Mouse (Mus musculus): ENCODE measurements around the gene Cnnm4. TPM values are rescaled to one million over a fixed set of nuclear protein-coding genes. Genes with fewer than 3 reads are reported as not detected.
A peak's percentile ranks its signal among the peaks of the same experiment; 100 is the strongest.

Cnnm4 gene
- total RNA-seq, 2 experiments from 2014 or later, result 7.6 to 8.2 TPM

GRCm38 (mm10) chr1:36540807-36541206, 69.4 kb downstream of the Cnnm4 start:
- no peak for DNase-seq (ENCODE audit: low spot score)

DNA sequence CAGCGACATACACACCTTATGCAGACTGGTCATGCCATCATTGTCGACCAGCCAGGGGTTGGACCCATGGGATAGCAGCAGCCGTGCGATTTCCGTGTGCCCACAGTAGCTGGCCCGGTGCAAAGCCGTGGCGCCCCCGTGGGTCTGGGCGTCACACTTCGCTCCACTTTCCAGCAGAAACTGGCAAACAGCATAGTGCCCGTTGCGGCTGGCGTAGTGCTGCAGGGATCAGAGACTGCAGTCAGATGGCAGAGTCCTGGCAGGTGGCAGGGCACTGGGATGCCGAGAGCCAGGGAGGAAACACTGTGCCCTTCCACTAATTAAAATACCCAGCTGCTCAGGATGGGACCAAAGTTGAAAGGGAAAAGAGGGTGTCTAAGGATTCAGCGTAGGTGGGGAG, 70.4 kb downstream of the Cnnm4 start:
- DNase-seq (ENCODE audit: low spot score), result no peak

DNA sequence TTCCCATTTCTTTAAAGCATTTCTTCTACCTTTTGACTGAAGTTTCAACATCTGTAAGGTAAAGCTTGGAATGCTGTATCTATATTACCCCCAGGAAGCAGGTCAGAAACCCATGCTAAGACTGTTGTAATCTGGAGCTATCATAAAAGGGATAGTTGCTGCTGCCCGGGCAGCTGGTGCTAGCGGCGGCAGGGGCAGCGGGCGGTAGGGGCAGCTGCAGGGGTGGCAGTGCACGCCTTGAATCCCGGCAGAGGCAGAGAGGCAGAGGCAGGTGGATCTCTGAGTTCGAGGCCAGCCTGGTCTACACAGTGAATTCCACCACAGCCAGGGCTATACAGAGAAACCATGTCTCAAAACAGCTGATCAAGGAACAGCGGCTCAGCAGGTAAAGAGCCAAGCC, 71.5 kb downstream of the Cnnm4 start:
- no peak for DNase-seq (ENCODE audit: low spot score)

DNA sequence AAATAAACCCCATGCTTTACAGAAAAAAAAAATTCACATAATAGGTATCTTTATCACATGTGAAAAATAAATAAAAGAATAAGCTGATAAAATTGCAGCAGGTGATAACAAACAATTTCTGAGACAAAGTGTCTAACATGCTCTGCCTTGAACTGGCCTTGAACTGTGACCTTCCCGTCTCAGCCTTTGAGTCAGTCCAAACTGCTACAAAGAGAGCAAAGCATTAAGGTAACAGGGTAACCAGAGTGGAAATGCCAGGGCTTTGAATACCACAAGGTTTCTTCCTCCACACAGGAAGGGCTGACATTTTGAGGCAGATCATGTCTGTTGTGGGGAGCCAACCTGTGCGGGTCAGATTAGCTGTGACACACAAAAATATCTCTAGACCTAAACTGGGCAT, 74.0 kb downstream of the Cnnm4 start:
- no peak for DNase-seq (ENCODE audit: low spot score)

GRCm38 (mm10) chr1:36545845-36546600, 74.6 kb downstream of the Cnnm4 start:
- DNase-seq (ENCODE audit: low spot score), result no peak

GRCm38 (mm10) chr1:36546888-36547471, 75.6 kb downstream of the Cnnm4 start, which contains the start of gene Ankrd39:
Gene Ankrd39 (minus strand): TSS chr1:36547445.
- peak; percentile 99 for DNase-seq (ENCODE audit: low spot score)

DNA sequence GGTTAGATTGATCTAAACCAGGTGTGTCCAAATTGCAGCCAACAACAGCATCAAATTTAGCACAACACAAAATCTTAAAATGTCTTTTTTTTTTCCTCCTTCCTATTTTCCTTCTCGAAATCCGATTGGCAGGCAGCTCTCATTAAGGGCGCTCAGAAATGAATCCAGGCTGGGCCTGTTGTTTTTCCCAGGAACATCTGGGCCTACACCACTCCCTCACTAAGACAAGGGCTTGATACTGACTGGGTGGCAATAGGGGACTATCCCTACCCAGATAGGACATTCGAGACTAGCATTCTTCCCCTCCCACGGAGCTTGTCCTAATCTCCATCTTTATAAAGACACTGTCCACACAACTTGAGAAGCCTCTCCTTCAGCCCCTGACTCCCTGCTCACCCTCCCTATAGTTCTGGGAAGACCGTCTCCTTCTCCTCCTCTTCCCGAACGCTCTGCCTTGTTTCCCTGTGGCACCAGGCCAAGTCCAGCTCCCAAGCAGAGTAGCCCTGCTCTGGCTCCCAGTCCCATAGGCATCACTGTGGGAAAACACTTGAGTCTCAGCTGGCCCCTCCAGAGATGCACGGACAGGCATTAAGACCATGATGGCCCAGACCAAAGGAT, 76.7 kb downstream of the Cnnm4 start:
- peak; percentile 55 for DNase-seq (ENCODE audit: low spot score)

GRCm38 (mm10) chr1:36548771-36549170, 77.4 kb downstream of the Cnnm4 start:
- no peak for DNase-seq (ENCODE audit: low spot score)

- DNase-seq (ENCODE audit: low spot score), result no peak
Measured at GRCm38 (mm10) chr1:36549491-36549890, 78.1 kb downstream of the Cnnm4 start.

DNA sequence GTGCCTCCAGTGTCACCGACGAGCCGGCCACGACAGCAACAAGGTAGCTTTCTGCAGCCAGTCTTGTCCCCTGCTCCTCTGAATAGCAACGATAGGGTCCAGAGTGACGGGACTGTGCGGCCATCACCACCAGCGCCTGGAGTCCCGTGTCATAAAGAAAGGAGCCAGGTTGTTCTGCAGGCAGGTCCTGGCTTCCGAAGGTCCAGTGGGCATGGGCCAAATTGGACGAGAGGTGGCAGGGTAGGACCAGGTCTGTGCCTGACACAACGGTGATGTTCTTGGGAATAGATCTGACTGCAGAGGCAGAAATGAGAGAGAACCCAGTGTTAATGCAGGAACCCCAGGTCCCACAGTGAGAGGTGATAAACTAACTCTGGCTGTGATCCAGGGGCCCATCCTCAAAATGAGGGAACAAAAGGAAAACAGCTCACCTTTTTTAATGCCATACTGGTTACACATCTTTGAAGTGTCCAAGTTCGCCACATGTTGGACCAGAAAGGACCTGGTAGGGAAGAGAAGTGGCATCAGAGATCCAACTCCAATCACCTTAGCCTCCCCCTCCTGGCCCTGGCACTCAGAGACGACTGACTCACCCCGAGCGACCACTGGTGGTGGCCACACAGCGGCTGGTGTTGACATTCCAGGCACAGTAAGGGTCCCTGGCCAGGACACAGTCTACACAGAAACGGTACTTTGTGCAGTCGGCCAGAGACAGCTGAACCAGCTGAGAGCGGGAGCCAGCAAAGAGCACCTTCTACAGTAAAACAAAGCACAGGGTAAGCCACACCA, 78.8 kb downstream of the Cnnm4 start:
- DNase-seq (ENCODE audit: low spot score), result no peak

DNA sequence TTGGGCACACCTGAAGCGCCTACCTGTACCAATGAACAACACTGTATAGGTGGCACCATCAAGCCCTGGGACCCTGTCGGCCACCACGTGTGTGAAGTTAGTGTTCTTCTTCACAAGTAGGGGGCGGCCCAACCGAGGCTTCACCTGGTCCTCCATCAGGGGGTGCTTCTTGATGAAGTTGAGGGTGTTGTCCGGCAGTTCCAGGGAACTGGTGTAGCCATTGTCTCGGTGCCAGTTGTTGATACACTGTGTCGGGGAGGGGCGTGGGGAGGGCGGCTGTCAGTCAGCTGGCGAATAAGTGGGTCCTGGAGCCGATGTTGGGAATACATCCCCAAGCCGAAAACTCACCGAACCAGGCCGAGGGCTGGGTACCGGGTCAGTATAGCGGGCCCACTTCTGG, 80.5 kb downstream of the Cnnm4 start:
- DNase-seq (ENCODE audit: low spot score), result no peak

- no peak for DNase-seq (ENCODE audit: low spot score)
Measured at GRCm38 (mm10) chr1:36552506-36552905, 81.1 kb downstream of the Cnnm4 start.

DNA sequence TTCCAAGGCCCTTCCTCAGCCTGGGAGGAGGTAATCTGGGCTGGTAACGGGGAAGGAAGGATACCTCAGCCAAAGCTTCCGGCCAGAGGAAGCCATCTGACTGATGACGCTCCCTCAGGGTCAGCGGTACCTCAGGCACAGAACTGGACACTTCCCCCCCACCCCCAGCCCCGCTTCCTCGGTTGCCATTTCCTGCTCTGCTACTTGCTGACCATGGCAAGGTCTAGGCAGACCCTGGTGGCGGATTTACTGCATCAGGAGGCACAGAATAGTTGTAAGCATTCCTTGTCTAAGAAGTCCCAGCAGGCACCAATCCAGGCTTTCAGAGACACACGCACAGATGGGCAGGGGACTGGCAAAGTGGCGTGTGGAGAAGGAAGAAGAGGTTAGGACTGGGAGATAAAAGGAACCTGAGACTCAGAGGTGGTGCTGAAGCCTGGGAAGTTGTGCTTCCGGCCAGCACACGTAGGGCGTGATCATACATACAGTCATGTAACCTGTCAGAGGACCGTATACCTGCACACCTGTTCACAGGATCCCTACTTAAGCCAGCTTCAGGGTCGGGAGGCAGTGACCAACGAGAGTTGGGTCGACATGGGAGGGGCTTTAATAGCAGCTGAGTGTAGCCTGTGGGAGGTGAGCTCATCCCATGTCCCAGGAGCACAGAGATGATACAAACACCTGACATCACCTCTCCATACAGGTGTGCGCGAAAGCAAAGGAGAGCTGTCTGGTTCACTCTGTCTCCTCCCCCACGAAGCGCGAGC, 83.4 kb downstream of the Cnnm4 start:
- no peak for DNase-seq (ENCODE audit: low spot score)

GRCm38 (mm10) chr1:36555798-36556395, 84.5 kb downstream of the Cnnm4 start:
- no peak for DNase-seq (ENCODE audit: low spot score)

DNA sequence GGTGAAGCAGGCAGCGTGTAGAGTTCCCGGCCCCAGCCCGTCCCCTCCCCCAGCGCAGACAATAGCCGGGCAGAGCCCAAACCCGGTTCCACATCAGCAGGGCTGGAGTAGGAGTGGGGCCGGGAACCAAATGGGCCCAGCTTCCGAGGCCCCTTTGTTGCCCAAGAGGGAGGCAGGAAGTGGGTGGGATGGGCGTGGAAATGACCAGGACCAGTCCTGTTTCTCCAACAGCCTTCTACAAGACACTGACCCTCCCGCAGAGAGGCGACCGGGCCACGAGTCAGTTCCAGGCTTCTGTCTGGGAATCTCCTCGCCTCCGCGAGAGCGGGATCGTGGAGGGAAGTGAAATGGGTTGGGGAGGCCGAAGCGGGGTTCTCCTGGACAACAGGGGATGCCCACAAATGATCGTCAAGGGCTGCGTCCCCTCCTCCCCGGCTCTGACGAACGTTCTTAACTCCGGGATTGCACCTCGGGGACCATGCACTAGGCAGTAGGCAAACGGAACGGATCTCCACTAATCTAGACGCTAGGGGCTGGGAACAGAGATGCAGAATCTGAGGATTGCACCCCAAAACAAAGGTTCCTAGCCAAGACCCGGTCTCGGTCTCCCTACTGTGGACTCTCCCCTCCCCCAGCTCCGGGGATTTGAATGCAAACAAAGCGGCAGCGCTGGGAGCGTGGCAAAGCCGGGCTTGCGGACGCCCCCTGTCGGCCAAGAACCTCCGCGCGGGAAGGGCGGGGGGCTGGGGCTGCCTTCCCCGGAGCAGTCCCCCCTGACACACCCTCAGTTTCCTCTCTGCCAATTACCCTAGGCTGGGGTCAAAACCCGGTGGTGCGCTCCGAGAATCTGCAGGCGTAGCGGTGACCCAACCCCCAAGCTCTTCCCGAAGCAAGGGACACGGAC, 85.4 kb downstream of the Cnnm4 start:
- peak; percentile 87 for DNase-seq (ENCODE audit: low spot score)

DNA sequence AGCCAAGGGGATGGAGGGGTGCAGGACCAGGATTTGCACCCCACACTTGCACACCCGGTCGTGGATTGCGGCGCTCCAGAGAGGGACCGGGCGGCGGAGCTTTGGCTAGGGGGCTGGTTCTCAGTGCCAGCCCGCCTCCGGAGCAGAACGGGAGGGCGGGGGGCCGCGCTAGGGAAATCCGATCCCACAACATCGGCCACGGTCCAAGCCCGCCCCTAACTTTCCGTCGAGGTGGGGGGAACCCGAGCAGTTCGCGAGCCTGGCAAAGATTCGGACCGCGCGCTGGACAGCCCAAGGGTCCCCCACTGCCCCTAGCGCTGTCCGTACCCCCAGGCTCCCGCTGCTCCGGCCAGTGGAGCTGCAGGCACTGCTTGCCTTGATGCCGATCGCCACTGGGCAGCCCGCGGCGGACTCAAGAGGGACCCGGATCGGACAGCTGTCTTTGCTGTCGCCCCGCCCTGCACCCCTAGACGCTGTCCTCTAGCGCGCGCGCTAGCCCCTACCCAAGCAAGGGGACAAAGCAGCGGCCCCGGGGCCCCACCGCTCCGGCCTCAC, 86.1 kb downstream of the Cnnm4 start:
- DNase-seq (ENCODE audit: low spot score), result peak; percentile 83
